Mouse (Mus musculus) spleen, postnatal 4 days (tissue): ENCODE measurements around the gene Fam192a.
A peak's percentile ranks its signal among the peaks of the same experiment; 100 is the strongest.

Experiments used
- DNase-seq, 2 experiments: peaks; one replicate each; pipeline ENCODE4 v3.0.0; 2022; ENCODE audit warnings: low spot score in 2 of 2

The Fam192a gene

DNA sequence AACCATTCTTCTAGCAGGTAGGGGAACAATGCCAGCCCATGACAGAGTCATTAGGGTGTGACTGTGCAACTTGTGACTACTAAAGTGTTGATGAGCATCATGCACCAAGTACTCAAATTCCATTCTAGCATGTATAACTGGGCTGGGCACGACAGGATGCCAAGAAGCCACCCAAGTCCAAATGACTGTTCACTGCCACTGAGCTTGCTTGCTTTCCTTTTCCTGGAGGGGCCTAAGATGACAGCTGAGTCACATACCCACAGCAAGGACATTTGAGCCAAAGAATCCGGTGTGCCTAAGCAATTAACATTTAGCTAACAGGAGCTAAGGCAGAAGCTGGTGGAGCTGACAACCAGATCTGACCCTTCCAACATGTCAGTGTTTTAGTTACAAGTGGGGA, 29.9 kb downstream of the Fam192a start:
- no peak for DNase-seq

GRCm38 (mm10) chr8:94569419-94569818, 32.4 kb downstream of the Fam192a start:
- DNase-seq = no peak

DNA sequence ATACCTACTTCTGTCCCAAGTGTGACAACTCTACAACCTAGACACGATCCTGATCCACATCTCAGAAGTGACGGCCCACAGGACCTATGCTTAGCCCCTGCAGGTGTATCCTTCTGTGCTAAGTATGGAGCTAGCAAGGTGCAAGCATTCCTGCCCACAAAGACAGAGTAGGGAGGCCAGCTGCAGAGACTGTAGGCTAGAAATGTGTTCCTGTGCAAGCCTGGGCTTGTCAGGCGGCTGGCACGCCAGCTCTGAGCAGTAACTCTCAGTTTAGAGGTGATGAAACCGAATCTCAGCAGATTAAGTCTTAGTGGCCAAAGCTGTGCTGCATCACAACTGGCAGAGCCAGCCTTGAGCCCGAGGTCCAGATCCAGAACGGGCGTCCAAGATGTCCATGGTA, 33.7 kb downstream of the Fam192a start:
- DNase-seq = no peak

DNA sequence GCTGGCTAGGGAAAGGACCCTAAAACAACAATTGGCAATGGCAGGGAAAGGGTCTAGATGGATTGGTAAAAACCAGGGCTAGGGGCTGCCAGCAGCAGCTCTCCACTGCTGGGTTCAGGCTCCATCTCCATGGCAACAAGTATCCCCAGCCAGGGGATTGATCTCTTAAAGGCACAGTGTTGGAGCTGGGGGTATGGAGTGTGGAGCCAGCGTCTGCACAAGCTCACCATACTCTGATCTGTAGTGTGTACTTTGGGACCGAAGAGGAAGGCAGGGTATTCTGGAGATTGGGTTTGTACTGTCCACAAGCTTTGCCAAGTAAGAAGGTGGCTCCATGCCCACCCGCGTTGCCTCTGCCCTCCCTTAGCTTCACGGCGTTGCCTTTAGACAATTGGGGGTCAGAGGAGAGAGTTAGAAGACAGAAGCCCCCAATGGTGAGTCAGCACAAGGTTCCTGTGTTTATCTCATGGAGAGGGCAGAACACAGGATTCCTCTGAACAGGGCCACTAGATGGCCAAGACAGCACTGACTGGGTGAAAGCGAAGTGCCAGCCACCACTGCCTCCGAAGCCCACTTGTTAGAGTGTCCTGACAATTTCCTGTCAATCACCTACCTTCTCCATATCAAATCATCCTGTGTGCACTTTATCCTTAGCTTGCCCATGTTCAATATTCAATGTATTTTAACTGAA, 34.5 kb downstream of the Fam192a start:
- no peak for DNase-seq

GRCm38 (mm10) chr8:94566446-94567158, 35.2 kb downstream of the Fam192a start:
- DNase-seq = no peak

- no peak for DNase-seq
These were observed 35.8 kb downstream of the Fam192a start for GRCm38 (mm10) chr8:94566033-94566432.

DNA sequence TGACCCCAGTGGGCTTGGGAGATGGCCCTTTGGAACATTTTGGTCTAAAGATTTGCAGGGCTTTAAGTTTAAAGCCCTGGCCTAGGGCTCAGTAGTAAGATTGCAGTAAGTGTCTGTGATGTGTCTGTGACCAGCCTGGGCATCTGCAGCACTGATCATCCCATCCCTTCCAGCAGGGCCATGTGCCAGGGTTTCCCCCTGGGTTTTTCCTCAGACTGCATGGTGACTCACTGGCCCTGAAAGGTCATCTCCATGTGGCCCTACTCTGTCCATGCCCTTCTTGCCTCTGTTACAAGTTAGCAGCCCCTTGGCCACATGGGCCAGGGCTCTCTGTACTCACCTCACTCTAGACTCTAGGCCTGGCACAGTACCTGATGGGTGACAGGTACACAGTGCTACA, 37.4 kb downstream of the Fam192a start:
- DNase-seq = no peak

DNA sequence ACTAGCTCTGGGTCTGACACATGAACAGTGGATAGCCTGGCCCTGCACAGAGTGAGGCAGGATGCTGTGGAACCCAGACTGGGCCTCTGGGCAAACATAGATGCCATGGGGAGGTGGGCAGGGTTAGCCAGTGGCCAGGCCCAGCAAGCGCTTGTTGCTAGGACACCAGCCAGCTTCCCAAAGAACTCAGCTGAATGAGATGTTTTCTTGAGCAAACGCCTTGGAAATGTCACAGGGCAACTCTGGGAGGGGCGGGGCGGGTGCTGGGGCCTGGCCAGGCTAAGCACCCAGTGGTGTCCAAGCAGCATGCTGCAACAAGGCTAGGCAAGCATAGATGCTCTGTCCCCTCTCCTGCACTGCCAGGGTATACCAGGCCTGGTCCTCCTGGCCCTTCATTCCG, 40.5 kb downstream of the Fam192a start:
- DNase-seq = no peak

DNA sequence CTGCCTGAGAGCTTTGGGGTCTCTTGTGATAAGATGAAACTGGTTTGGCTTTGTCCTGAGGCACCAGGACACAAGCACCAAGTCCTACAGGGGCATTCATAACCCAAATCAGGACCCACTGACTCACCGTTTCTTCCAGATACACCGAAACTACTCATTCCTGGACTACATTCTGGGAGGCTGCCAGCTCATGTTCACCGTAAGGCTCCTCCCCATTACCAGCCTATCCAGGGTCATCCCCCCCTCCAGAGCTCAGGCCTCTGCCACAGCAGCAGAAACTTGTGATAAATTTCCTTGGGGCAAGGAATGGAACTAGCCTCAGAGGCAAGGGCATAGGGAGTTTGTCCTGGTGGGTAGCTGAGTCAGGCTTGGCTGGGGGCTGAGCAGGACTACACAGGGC, 44.5 kb downstream of the Fam192a start:
- no peak for DNase-seq

DNA sequence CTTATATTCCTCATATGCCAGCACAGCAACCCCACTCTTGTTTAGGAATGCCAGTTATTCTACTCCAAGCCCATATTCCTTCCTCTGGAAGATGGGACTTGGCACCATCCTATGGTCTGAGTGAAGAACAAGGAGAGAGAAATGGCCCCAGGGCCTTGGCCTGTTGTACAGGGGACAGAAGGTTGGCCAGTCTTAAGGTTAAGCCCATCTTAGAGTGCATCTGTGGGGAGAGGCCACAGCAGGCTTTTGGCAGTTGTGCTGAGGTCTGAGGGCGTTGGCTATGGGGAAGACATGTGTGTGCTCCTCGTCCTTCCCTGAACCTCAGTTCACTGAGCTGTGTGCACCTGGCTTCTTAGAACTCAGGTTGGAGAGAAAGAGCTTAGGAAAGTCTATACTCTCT, 49.1 kb downstream of the Fam192a start:
- DNase-seq = no peak

DNA sequence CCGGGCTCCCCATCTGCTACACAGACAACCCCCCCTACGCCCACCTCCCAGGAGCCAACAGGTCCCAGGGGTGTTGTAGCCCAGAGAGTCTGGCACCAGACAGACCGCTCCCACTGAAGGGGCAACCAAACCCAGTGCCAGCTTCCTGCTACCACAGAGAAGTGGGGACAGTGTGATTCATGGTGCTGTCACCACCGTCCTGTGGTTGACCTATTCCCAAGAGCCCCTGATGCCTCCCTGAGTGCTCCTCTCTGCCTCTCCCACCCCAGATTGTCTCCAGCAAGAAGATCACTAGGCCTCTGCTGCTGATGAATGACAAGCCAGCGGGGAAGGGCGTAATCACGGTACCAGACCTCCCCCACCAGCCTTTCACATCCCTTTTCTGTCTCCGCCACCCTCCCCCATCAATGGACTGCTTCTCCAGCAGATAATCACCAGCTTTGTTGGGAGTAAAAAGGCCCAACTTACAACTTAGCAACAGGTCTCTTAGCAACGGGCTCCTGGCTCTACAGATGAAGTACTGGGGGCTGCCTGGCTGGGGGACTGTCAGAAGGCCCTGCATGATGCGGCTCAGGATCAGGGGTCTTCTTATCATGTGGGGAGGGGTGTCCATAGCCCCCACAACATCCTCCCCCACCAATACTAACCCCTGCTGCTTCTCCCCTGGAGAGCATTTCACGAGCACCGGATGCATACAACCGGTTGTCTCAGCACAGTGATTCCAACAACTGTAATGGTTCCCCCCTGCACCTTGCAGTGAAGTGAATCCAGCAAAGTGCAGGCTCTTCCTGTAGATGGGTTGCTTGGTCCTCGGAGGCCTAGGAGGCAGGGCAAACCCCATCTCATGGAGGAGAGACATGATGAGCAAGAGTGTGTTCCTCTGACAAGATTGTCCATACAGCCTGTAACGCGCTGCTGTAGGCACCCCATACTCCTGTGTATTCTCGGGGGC, 50.0 kb downstream of the Fam192a start:
- DNase-seq = no peak

DNA sequence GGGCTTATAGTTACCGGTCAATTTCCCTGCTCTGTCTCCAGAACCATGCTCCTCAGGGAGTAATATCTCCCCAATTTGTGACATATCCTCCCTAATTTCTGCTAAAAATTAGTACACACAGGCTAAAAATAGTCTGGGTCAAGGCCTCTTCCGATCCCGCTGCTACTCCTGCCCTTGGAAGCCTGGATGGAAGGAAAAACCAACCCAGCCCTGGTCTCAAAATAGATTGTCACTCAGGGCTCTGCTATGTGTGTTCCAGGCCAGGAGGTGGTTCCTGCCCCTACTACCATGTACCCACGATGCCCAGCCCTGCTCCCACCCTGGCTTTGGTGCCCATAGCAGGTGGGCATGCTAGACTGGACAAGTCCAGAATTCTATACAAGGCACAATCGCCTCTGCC, 51.8 kb downstream of the Fam192a start:
- DNase-seq = no peak

GRCm38 (mm10) chr8:94549482-94549881, 52.3 kb downstream of the Fam192a start:
- DNase-seq = no peak

DNA sequence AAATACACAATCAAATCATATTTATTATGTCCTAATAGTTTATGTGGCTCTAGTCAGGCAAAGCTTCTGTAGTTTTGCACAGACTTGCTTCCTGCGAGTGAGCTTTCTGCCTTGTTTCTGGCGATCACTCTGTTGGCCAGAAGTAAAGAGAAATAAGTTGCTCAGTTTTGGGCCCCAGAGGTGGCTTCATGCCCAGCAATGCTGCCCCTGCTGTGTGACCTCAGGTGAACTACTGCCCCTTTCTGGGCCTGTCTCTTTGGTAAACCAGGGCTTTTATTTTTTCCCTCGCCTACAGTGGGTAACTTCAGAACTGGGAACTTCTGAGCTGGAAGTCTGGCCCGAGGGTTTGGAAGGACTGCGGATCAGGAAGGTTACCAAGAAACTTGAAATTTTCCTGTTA, 52.8 kb downstream of the Fam192a start:
- no peak for DNase-seq

- no peak for DNase-seq
These were observed 57.8 kb downstream of the Fam192a start for GRCm38 (mm10) chr8:94543981-94544380.

DNA sequence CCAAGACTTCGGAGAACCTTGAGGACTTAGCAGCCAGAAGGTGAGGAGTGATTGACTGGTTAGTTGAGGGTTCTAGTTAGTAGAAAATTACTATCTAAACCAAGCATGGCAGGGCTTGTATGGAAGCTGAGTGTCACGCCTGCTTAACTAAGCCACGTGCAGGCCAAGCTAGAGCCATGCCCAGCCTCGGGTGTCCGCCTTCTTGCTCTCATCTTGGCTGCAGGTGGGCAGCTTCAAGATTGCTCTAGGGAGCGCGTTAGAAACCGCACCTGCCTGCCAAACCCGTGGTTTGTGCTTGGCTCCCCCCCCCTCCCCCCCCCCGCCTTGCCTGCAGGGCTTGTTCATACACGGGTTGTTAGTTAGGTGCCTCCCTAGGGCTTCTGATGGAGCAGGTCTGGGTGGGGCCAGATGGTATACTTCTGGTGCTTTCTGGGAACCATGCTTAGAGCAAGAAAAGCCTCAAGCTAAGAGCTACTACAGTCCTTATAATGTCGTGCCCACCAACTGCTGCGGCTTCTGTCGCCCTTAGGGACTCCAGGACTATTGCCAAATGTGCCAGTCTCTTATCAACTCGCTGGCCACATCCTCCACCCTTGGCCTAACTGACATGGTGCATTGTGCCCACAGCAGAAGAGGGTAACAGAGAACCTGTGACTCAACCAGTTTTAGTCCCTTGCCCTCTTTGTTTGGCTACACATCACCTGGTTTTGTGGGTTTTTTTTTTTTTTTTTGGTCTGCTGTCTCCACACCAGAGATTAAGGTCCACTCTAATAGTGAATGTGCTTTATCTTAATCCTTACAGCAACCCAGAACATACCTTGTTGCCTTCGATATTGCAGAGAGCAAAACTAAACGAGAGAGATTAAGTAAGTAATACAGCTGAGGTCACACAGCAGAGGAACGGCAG, 60.7 kb downstream of the Fam192a start:
- no peak for DNase-seq

GRCm38 (mm10) chr8:94540025-94540424, 61.8 kb downstream of the Fam192a start:
- peak in 1 of 2 experiments; percentile 32 for DNase-seq

GRCm38 (mm10) chr8:94537456-94537855, 64.3 kb downstream of the Fam192a start:
- no peak for DNase-seq

- no peak for DNase-seq
These were observed 66.2 kb downstream of the Fam192a start for GRCm38 (mm10) chr8:94535631-94536030.

- DNase-seq = no peak
These were observed 67.2 kb downstream of the Fam192a start for GRCm38 (mm10) chr8:94534612-94535011.
